Mouse (Mus musculus) skeletal muscle tissue, postnatal 0 days (tissue): ENCODE results near the gene Akap8l. TPM values are rescaled to one million over a fixed set of nuclear protein-coding genes. Genes with fewer than 3 reads are reported as not detected.

Source experiments
- microRNA-seq, 2 experiments: library from miRNA; unstranded; fragments of <30 nt; microRNA quantifications; one replicate each; pipeline ENCODE4; 2016
- polyA plus RNA-seq: library from polyadenylated mRNA; unstranded; fragments of >200 nt; fragmentation: Nextera tagmentation; extraction: Ambion mirVana; gene quantifications from 2 replicates; pipeline ENCODE4 v1.2.1, GENCODE M21; 2015

Gene Akap8l
- polyA plus RNA-seq, result 39.4 and 46.3 TPM in 2 replicates

DNA sequence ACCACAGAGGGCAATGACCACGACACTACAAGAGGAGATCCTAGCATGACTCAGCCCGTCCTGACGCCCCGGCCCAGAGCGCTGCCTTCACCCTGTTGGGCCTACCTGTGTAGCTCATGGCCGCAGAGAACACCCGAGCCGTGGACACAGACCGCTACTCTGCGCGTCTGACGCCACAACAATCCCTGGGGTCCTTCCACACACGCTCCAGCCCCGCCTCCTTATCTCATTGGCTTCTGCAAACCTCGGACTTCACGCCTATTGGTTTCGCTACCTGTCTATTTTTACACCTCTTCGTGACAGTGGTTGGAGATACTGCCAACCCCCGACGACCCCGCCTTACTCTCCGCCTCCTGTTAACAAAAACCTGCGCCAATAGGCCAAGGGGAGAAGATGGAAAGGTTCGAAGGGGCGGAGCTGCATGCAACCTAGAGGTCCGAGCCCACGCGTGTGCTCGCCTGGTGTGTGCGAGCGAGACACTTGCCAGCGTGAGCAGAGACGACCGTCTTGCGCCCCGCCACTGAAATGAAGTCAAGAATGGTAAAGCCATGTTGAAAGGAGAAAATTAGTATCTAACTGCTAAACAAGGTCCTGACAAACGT is at the start of gene Akap8l:
Akap8l (minus strand) TSS at position 226 of the 602 bp plus-strand sequence.

DNA sequence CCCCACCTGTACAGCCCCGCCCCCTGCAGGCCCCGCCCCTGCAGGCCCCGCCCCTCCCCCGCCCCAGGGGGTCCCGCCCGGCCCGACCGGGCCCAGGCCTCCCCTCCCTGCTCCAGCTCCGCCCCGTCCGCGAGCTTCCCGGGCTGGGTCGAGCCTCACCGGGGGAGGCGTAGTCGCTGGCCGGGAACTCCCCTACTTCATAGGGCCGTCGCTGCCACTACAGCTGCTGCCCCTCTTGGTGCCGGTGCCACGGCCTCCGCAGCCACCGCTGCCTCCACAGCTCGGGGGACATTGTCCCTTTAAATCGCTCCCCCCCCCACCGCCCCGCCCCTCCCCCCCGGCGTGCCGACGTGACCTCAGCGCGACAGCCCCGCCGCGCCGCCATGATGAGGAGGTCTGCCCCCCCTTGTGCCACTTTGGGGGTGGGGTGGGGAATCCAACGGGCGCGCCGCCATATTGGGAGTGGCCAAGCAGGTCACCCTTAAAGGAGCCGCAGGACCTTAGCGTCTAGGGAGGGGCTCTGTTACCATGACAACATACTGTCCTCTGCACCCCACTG is 38.8 kb upstream of the Akap8l start, which contains the start of gene Wiz:
Wiz (minus strand) TSS at position 339 of the 559 bp plus-strand sequence.

DNA sequence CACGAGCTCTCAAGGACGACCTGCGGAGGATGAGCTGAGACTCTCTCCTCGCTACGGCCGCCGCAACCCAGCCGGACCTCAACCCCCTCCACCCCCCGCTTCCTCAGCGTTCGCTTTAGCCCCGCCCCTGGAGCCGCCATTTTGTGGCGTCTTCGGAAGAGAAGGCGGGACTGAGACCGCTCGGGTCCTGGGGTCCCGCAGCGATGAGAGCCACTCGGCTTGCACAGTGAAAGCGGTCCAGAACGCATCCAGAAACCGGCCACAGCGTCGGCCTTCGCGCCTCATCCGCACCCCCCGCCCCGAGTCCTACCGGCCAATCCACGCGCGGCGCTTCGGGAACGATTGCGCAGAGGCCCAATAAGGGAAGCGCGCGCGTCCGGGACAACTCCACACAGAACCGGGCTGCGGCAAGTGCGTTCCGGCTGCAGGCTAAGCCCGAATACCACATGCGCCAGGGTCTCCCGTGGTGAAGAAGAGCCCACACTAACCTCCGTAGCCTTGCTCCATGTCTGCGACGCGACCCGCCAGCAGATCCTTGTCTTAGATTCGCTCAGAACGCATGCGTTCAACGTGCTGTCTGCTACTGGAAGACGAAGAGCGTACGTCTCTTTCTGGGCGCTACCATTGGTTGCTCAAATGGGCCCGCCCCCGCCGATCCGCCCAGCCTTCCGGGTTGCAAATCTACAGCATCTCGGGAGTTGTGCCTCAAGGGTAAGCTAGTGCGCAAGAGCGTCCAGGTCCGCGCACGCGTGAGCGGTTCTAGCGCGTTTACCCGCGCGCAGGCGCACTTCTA is 29.6 kb downstream of the Akap8l start, which contains the start of gene Akap8:
Akap8 (minus strand) TSS at position 642 of the 793 bp plus-strand sequence.

DNA sequence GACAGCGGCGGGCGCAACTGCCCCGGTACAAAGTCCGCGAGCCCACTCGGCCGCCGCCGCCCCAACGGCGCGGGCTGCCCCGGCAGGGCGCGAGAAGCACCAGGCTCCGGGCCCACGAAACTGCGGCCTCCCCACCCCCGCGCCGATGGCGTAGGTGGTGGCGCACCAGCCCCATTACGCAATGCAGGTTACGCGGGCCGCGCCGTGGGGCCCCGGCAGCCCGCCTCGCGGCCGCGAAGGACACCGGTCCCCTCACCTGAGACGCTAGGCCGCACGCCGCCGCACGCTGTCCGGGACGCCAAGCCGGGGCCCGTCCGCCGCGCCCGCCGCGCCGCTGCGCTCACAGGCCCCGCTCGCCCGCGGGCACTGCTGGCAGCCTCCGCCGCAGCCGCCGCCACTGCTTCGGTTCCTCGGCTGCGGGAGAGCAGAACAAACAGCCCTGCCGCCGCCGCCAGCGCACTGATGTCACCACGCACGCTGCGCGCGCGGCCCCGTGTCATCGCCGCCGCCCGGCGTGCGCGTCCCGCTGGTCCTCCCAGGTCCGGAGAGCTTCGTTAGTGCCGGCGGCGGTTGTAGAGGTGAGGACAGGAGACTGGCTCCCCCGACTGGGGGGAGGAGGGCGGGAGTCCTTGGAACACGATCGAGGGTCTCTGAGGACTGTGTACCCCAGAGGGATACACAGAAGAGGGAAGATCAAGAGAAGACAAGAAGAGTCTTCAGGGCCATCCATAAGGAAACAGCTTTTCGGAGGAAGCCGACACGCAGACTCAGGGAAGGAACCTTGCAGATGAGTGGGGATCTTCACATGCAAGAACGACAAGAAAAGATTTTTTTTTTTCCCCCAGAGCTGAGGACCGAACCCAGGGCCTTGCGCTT is 65.9 kb downstream of the Akap8l start, which contains the start of gene Brd4:
Brd4 (minus strand) TSS at position 461 of the 876 bp plus-strand sequence.

Small RNA genes lying within 50 kb of the gene (microRNA-seq; reads per million reads assigned to microRNA genes)
- gene Gm22201, result 0 reads per million in 2 experiments

Other genes with a start within 250 kb of the Akap8l start
- 7.7 and 7.9 TPM in 2 replicates for gene Notch3, start 183.8 kb downstream of the Akap8l start, polyA plus RNA-seq
- gene Ephx3, start 161.1 kb downstream of the Akap8l start, polyA plus RNA-seq, result 0.10 and 0.97 TPM in 2 replicates
- gene Brd4, start 65.9 kb downstream of the Akap8l start, polyA plus RNA-seq, result 37.3 and 37.6 TPM in 2 replicates
- gene Akap8, start 29.4 kb downstream of the Akap8l start, polyA plus RNA-seq, result 30.3 and 32.9 TPM in 2 replicates
- gene Wiz, start 38.8 kb upstream of the Akap8l start, polyA plus RNA-seq, result 6.5 and 7.0 TPM in 2 replicates
- 0.69 and 1.5 TPM in 2 replicates for gene Rasal3, start 53.0 kb upstream of the Akap8l start, polyA plus RNA-seq
- gene Pglyrp2, start 73.6 kb upstream of the Akap8l start, polyA plus RNA-seq, result 0.09 TPM in 1 of 2 replicates, not detected in the other
- 1.1 TPM in 1 of 2 replicates, not detected in the other for gene Cyp4f39, start 102.1 kb upstream of the Akap8l start, polyA plus RNA-seq
- gene Cyp4f17, start 155.4 kb upstream of the Akap8l start, polyA plus RNA-seq, result 2.3 and 2.9 TPM in 2 replicates
- gene Cyp4f16, start 186.0 kb upstream of the Akap8l start, polyA plus RNA-seq, result 5.8 and 8.0 TPM in 2 replicates